Mouse (Mus musculus): ENCODE data around the gene Rora. TPM values are rescaled to one million over a fixed set of nuclear protein-coding genes. Genes with fewer than 3 reads are reported as not detected.

Gene Rora
- polyA plus RNA-seq, 1 experiment from 2014 or later = 4.3 TPM

DNA sequence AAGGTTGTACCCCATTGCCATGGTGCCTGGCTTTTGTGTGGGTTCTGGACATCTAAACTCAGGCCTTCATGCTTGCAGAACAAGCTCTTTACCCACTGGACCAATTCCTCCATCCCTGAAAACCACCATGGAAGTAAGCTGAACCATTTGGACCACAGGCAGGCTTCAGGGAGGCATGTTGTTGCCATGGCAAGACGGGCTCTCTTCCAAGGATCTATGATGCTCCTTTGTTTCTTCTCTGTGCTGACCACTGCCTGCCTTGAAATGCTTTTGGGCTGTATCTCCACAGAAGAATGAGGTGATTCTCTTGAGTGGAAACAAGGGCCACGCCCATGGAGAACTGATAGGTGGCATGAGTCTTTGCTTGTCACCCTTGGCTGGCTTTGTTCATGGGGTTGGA, 473.0 kb downstream of the Rora start:
- Histone ChIP-seq H3K36me3 (ENCODE audit: control insufficient read depth, insufficient read depth, low read length) (no peaks in the 10 kb centered on the region), H3K9ac (ENCODE audit: low read length) (no peak overlapping the region), H3K4me3 (ENCODE audit: low read depth, low read length) (no peak overlapping the region), H3K4me2 (no peak overlapping the region), H3K4me1 (ENCODE audit: control insufficient read depth, insufficient read depth, low read length) (peaks cover 6% of the 10 kb centered on the region; the same call in 1 of the 2 replicates), H3K27me3 (ENCODE audit: control insufficient read depth, insufficient read depth, low read length) (no peaks in the 10 kb centered on the region; the same call in 1 of the 2 replicates), H3K27ac (ENCODE audit: low read depth, low read length) (no peak overlapping the region), H3K9me3 (ENCODE audit: control insufficient read depth, low read length) (no peaks in the 10 kb centered on the region)
- ATAC-seq (ENCODE audit: low FRiP score) = no peak
- WGBS = 84% methylated on average over 2 of the region's 2 CpGs
- DNase-seq (ENCODE audit: low spot score, missing footprints) = no peak

DNA sequence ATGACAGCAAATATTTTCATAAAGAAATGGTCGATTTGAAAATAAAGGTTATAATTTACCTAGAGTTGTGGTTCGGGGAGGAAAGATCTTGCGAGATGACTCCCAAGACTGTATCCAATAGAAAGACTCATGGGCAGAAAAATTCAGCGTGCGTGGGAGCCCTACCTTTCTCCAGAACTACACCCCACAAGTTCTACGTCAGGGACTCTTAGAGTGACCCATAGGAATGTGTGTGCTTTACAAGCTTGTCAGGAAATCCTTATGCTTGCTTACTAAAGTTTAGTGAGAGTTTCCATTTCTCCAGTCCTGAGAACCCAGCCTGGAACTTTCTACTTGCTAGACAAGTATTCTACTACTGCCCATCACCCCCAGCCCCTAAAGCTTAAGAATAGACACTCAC, 474.7 kb downstream of the Rora start:
- peaks cover 6% of the 10 kb centered on the region; the same call in 1 of the 2 replicates for H3K4me1 ChIP-seq (ENCODE audit: control insufficient read depth, insufficient read depth, low read length)
- WGBS = 89% methylated on average over 6 of the region's 6 CpGs
- H3K27ac ChIP-seq (ENCODE audit: low read depth, low read length) = no peak overlapping the region
- no peaks in the 10 kb centered on the region; the same call in 1 of the 2 replicates for H3K27me3 ChIP-seq (ENCODE audit: control insufficient read depth, insufficient read depth, low read length)
- DNase-seq (ENCODE audit: low spot score, missing footprints) = no peak
- no peaks in the 10 kb centered on the region for H3K36me3 ChIP-seq (ENCODE audit: control insufficient read depth, insufficient read depth, low read length)
- ATAC-seq (ENCODE audit: low FRiP score) = no peak
- H3K4me3 ChIP-seq (ENCODE audit: low read depth, low read length) = no peak overlapping the region
- no peak overlapping the region for H3K9ac ChIP-seq (ENCODE audit: low read length)
- no peaks in the 10 kb centered on the region for H3K9me3 ChIP-seq (ENCODE audit: control insufficient read depth, low read length)
- H3K4me2 ChIP-seq = no peak overlapping the region

DNA sequence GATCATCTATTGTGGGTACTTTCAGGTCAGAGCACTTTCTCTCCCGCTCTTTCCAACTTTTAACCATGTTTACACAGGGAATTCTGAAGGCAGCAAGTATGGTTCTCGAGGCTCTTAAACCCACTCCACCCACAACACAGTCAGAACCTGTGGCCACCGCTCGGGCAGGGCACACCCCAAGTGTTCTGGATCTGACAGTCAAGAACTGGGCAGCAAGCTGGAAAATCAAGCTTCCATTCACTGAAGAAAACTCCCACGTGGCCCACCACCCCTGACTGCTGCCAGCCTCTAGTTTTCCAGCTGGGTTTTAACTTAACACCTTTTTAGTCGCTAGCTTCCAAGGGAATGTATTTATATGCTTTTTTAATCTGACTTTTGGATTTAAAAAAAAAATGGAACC, 479.4 kb downstream of the Rora start:
- no peak overlapping the region for H3K4me3 ChIP-seq (ENCODE audit: low read depth, low read length)
- no peaks in the 10 kb centered on the region for H3K36me3 ChIP-seq (ENCODE audit: control insufficient read depth, insufficient read depth, low read length)
- no peaks in the 10 kb centered on the region for H3K4me1 ChIP-seq (ENCODE audit: control insufficient read depth, insufficient read depth, low read length)
- H3K9me3 ChIP-seq (ENCODE audit: control insufficient read depth, low read length) = no peaks in the 10 kb centered on the region
- ATAC-seq (ENCODE audit: low FRiP score) (no peak), DNase-seq (ENCODE audit: low spot score, missing footprints) (no peak)
- H3K9ac ChIP-seq (ENCODE audit: low read length) = no peak overlapping the region
- H3K4me2 ChIP-seq = no peak overlapping the region
- 80% methylated on average over 6 of the region's 6 CpGs for WGBS
- H3K27ac ChIP-seq (ENCODE audit: low read depth, low read length) = no peak overlapping the region
- no peaks in the 10 kb centered on the region for H3K27me3 ChIP-seq (ENCODE audit: control insufficient read depth, insufficient read depth, low read length)

DNA sequence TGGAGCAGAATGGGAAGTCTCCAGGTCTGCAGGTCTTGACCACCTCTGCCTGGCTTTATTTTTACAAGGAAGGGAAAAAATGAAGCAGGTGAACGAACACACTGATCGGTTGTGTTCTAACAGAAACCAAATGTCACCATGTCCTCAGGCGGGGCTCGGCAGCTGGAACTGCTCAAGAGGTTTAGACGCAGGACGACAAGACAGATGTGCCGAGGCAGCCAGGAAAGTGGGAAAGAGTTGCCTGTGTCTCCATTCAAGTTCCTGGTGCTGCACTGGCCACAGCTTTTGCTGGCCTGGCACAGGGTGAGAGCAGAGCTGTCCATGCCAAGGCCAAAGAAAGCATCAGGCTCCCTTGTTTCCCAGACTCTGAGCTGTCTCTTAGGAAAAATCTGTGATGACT, 480.1 kb downstream of the Rora start:
- Histone ChIP-seq H3K27me3 (ENCODE audit: control insufficient read depth, insufficient read depth, low read length) (no peaks in the 10 kb centered on the region), H3K4me1 (ENCODE audit: control insufficient read depth, insufficient read depth, low read length) (no peaks in the 10 kb centered on the region), H3K27ac (ENCODE audit: low read depth, low read length) (no peak overlapping the region), H3K36me3 (ENCODE audit: control insufficient read depth, insufficient read depth, low read length) (no peaks in the 10 kb centered on the region), H3K4me2 (no peak overlapping the region), H3K9ac (ENCODE audit: low read length) (no peak overlapping the region), H3K9me3 (ENCODE audit: control insufficient read depth, low read length) (no peaks in the 10 kb centered on the region), H3K4me3 (ENCODE audit: low read depth, low read length) (no peak overlapping the region)
- no peak for ATAC-seq (ENCODE audit: low FRiP score)
- no peak for DNase-seq (ENCODE audit: low spot score, missing footprints)
- 80% methylated on average over 7 of the region's 7 CpGs for WGBS

DNA sequence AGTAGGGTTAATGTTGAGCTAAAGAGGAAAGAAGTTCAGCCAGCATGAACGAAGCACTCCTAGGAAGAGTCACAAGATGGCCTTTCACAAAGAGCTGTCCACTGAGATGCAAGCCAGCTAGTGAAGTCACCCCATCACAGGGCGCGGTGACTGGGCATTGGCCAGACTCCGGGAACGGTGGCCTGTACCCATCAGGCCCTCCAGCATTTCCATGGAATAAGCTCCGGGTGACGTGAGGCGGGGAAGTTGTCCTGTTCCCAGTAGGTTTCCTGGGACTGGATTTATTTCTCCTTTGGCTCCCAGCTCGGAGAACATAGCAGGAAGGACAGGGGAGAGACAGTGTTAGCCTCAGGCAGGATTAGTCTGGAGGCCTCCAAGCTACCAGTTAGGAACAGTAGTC, 481.0 kb downstream of the Rora start:
- H3K27me3 ChIP-seq (ENCODE audit: control insufficient read depth, insufficient read depth, low read length) = no peaks in the 10 kb centered on the region
- no peaks in the 10 kb centered on the region for H3K36me3 ChIP-seq (ENCODE audit: control insufficient read depth, insufficient read depth, low read length)
- H3K4me3 ChIP-seq (ENCODE audit: low read depth, low read length) = no peak overlapping the region
- no peaks in the 10 kb centered on the region for H3K9me3 ChIP-seq (ENCODE audit: control insufficient read depth, low read length)
- H3K4me2 ChIP-seq = no peak overlapping the region
- WGBS = 85% methylated on average over 9 of the region's 9 CpGs
- H3K9ac ChIP-seq (ENCODE audit: low read length) = no peak overlapping the region
- DNase-seq (ENCODE audit: low spot score, missing footprints) = no peak
- H3K27ac ChIP-seq (ENCODE audit: low read depth, low read length) = no peak overlapping the region
- no peaks in the 10 kb centered on the region for H3K4me1 ChIP-seq (ENCODE audit: control insufficient read depth, insufficient read depth, low read length)
- ATAC-seq (ENCODE audit: low FRiP score) = no peak

DNA sequence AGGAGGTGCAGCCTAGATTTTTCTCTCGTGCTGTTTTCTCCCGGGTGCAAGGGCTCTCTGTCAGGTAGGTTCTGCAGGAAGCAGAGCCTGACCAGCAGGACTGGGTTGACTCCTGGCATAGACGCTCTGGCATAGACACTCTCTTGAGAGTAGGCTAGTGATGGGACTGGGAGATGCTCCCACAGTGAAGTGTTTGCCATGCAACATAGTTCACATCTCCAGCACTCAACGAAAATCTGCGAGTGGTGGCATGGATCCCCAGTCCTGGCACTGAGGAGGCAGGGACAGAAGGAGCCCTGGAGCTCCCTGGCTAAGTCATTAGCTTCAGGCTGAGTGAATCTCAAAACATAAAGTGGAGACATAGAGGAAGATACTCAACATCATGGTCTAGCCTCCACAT, 483.2 kb downstream of the Rora start:
- ATAC-seq (ENCODE audit: low FRiP score) (no peak), DNase-seq (ENCODE audit: low spot score, missing footprints) (no peak)
- Histone ChIP-seq H3K27me3 (ENCODE audit: control insufficient read depth, insufficient read depth, low read length) (no peaks in the 10 kb centered on the region), H3K36me3 (ENCODE audit: control insufficient read depth, insufficient read depth, low read length) (no peaks in the 10 kb centered on the region), H3K4me1 (ENCODE audit: control insufficient read depth, insufficient read depth, low read length) (no peaks in the 10 kb centered on the region), H3K9ac (ENCODE audit: low read length) (no peak overlapping the region), H3K4me2 (no peak overlapping the region), H3K9me3 (ENCODE audit: control insufficient read depth, low read length) (no peaks in the 10 kb centered on the region), H3K4me3 (ENCODE audit: low read depth, low read length) (no peak overlapping the region), H3K27ac (ENCODE audit: low read depth, low read length) (no peak overlapping the region)
- WGBS = 95% methylated on average over 5 of the region's 5 CpGs

DNA sequence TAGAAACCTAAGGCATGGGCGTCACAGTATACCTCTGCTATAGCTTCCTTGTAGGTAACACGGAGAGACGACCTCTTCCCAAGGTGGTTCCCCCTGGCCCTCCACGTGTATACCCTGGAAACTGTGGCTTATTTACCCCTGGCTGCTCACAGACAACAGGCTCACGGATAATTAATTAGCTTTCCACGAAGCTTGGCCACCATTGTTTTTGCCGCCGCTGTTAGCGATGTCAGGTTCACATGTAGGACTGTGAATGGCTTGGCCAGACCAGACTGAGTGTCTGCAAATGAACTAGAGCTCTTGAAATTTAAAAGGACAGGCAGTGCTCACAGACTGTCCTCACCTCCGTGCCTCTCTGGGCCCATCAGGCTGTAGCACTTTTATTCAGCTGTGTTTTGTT, 483.8 kb downstream of the Rora start:
- WGBS = 64% methylated on average over 10 of the region's 10 CpGs
- Histone ChIP-seq H3K27ac (ENCODE audit: low read depth, low read length) (no peak overlapping the region), H3K36me3 (ENCODE audit: control insufficient read depth, insufficient read depth, low read length) (no peaks in the 10 kb centered on the region), H3K4me1 (ENCODE audit: control insufficient read depth, insufficient read depth, low read length) (no peaks in the 10 kb centered on the region), H3K27me3 (ENCODE audit: control insufficient read depth, insufficient read depth, low read length) (no peaks in the 10 kb centered on the region), H3K4me3 (ENCODE audit: low read depth, low read length) (no peak overlapping the region), H3K9ac (ENCODE audit: low read length) (no peak overlapping the region), H3K4me2 (no peak overlapping the region), H3K9me3 (ENCODE audit: control insufficient read depth, low read length) (no peaks in the 10 kb centered on the region)
- ATAC-seq (ENCODE audit: low FRiP score) (no peak), DNase-seq (ENCODE audit: low spot score, missing footprints) (no peak)

DNA sequence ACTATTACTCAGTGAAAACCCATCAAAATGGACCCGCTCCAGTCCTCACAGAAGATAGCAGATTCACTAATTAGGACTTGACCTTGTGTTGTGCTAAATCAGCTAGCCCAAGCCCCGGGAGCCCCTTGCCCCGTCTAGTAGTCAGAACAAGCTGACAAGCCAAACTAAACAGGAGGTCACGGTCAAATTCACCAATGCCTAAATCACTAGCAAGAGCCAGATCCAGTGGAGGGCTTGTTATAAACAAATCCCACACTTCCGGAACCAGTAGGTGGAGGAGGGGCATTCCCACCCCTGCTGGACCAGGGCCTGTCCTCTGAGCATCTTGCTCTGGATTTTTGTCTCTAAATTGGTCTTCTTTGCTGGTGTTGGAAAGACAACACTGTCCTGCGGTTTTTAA, 486.6 kb downstream of the Rora start:
- H3K4me3 ChIP-seq (ENCODE audit: low read depth, low read length) = no peak overlapping the region
- ATAC-seq (ENCODE audit: low FRiP score) (no peak), DNase-seq (ENCODE audit: low spot score, missing footprints) (no peak)
- no peak overlapping the region for H3K27ac ChIP-seq (ENCODE audit: low read depth, low read length)
- H3K4me2 ChIP-seq = no peak overlapping the region
- no peaks in the 10 kb centered on the region for H3K27me3 ChIP-seq (ENCODE audit: control insufficient read depth, insufficient read depth, low read length)
- no peaks in the 10 kb centered on the region for H3K36me3 ChIP-seq (ENCODE audit: control insufficient read depth, insufficient read depth, low read length)
- no peaks in the 10 kb centered on the region for H3K4me1 ChIP-seq (ENCODE audit: control insufficient read depth, insufficient read depth, low read length)
- 72% methylated on average over 6 of the region's 6 CpGs for WGBS
- H3K9me3 ChIP-seq (ENCODE audit: control insufficient read depth, low read length) = no peaks in the 10 kb centered on the region
- H3K9ac ChIP-seq (ENCODE audit: low read length) = no peak overlapping the region

DNA sequence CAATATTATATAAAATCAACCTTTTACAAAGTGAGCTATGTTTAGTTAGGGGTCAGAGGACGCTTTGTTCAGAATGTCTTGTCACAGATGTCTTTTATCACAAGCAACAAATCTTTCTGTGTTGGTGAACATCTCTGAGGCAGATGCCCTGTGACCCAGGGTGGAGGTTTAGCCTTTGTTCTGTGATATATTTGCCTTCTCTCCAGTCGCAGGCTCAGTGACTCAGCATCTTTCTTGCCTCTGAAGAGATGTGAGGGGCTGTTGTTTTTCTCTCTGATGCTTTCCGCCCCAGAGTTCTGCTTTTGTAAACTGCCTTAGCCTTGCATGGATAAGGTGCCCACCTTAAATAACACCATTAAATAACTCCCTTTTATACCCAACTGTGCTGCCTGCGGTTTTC, 488.3 kb downstream of the Rora start:
- Histone ChIP-seq H3K9me3 (ENCODE audit: control insufficient read depth, low read length) (no peaks in the 10 kb centered on the region; the same call in 1 of the 2 replicates), H3K4me1 (ENCODE audit: control insufficient read depth, insufficient read depth, low read length) (no peaks in the 10 kb centered on the region), H3K36me3 (ENCODE audit: control insufficient read depth, insufficient read depth, low read length) (no peaks in the 10 kb centered on the region), H3K9ac (ENCODE audit: low read length) (no peak overlapping the region), H3K27ac (ENCODE audit: low read depth, low read length) (no peak overlapping the region), H3K4me2 (no peak overlapping the region), H3K4me3 (ENCODE audit: low read depth, low read length) (no peak overlapping the region), H3K27me3 (ENCODE audit: control insufficient read depth, insufficient read depth, low read length) (no peaks in the 10 kb centered on the region)
- no peak for ATAC-seq (ENCODE audit: low FRiP score)
- WGBS = 63% methylated on average over 4 of the region's 4 CpGs
- no peak for DNase-seq (ENCODE audit: low spot score, missing footprints)

DNA sequence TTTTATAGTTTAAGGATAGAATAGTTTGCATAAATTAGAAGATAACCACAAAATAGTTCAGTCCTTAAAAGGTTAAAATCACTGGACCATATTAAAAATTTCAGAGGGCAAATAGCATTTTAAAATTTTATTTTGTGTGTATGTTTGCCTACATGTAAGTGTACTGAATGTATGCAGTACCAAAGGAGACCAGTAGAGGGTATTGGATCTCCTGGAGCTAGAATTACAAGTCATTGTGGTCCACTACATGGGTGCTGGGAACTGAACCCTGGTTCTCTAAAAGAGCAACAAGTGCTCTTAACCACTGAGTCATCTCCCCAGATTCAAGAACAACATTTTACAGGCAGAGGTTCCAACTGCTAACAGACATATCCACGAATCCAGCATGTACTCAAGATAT, 493.4 kb downstream of the Rora start:
- no peak overlapping the region for H3K27ac ChIP-seq (ENCODE audit: low read depth, low read length)
- no peak overlapping the region for H3K4me3 ChIP-seq (ENCODE audit: low read depth, low read length)
- H3K4me2 ChIP-seq = no peak overlapping the region
- H3K36me3 ChIP-seq (ENCODE audit: control insufficient read depth, insufficient read depth, low read length) = no peaks in the 10 kb centered on the region
- no peaks in the 10 kb centered on the region for H3K27me3 ChIP-seq (ENCODE audit: control insufficient read depth, insufficient read depth, low read length)
- no peaks in the 10 kb centered on the region; the same call in 1 of the 2 replicates for H3K9me3 ChIP-seq (ENCODE audit: control insufficient read depth, low read length)
- 88% methylated on average over 1 of the region's 1 CpGs for WGBS
- DNase-seq (ENCODE audit: low spot score, missing footprints) (no peak), ATAC-seq (ENCODE audit: low FRiP score) (no peak)
- no peak overlapping the region for H3K9ac ChIP-seq (ENCODE audit: low read length)
- H3K4me1 ChIP-seq (ENCODE audit: control insufficient read depth, insufficient read depth, low read length) = no peaks in the 10 kb centered on the region

Measured in midbrain, embryonic 11.5 days (tissue).